Mouse (Mus musculus): ENCODE data around the gene Fam219a. TPM values are rescaled to one million over a fixed set of nuclear protein-coding genes. Genes with fewer than 3 reads are reported as not detected.

The Fam219a gene
- polyA plus RNA-seq, 1 experiment from 2014 or later, result 1.5 TPM

Other genes with a start within 250 kb of the Fam219a start
- 46.7 and 48.6 TPM in 2 replicates for gene Ubap1, start 220.5 kb downstream of the Fam219a start, polyA plus RNA-seq (2015; fragmentation: Nextera tagmentation; extraction: Ambion mirVana)
- 3.4 and 4.8 TPM in 2 replicates for gene Kif24, start 104.7 kb downstream of the Fam219a start, polyA plus RNA-seq (2015; fragmentation: Nextera tagmentation; extraction: Ambion mirVana)
- gene Nudt2, start 104.4 kb downstream of the Fam219a start, polyA plus RNA-seq (2015; fragmentation: Nextera tagmentation; extraction: Ambion mirVana), result 41.6 and 41.7 TPM in 2 replicates
- 3.2 and 3.4 TPM in 2 replicates for gene AI464131, start 66.5 kb downstream of the Fam219a start, polyA plus RNA-seq (2015; fragmentation: Nextera tagmentation; extraction: Ambion mirVana)
- 1.1 and 1.2 TPM in 2 replicates for gene 1110017D15Rik, start 52.2 kb downstream of the Fam219a start, polyA plus RNA-seq (2015; fragmentation: Nextera tagmentation; extraction: Ambion mirVana)
- gene Dnaic1, start 237 bp upstream of the Fam219a start, polyA plus RNA-seq (2015; fragmentation: Nextera tagmentation; extraction: Ambion mirVana), result 2.6 and 3.6 TPM in 2 replicates
- 4.7 and 5.6 TPM in 2 replicates for gene Enho, start 70.8 kb upstream of the Fam219a start, polyA plus RNA-seq (2015; fragmentation: Nextera tagmentation; extraction: Ambion mirVana)
- 1.5 and 2.0 TPM in 2 replicates for gene Cntfr, start 127.6 kb upstream of the Fam219a start, polyA plus RNA-seq (2015; fragmentation: Nextera tagmentation; extraction: Ambion mirVana)
- 134 and 142 TPM in 2 replicates for gene Il11ra1, start 130.5 kb upstream of the Fam219a start, polyA plus RNA-seq (2015; fragmentation: Nextera tagmentation; extraction: Ambion mirVana)
- gene Rpp25l, start 144.0 kb upstream of the Fam219a start, polyA plus RNA-seq (2015; fragmentation: Nextera tagmentation; extraction: Ambion mirVana), result 46.1 and 48.4 TPM in 2 replicates
- gene Dctn3, start 153.6 kb upstream of the Fam219a start, polyA plus RNA-seq (2015; fragmentation: Nextera tagmentation; extraction: Ambion mirVana), result 137 and 141 TPM in 2 replicates
- not detected in 2 replicates for gene Arid3c, start 161.6 kb upstream of the Fam219a start, polyA plus RNA-seq (2015; fragmentation: Nextera tagmentation; extraction: Ambion mirVana)
- 60.6 and 69.8 TPM in 2 replicates for gene Galt, start 185.7 kb upstream of the Fam219a start, polyA plus RNA-seq (2015; fragmentation: Nextera tagmentation; extraction: Ambion mirVana)
- 60.5 and 61.7 TPM in 2 replicates for gene Sigmar1, start 186.6 kb upstream of the Fam219a start, polyA plus RNA-seq (2015; fragmentation: Nextera tagmentation; extraction: Ambion mirVana)
- 40.8 and 40.9 TPM in 2 replicates for gene Ccl27a, start 204.7 kb upstream of the Fam219a start, polyA plus RNA-seq (2015; fragmentation: Nextera tagmentation; extraction: Ambion mirVana)